12 mouse cellular contexts compared by ENCODE assay signal in the genomic region with DNA sequence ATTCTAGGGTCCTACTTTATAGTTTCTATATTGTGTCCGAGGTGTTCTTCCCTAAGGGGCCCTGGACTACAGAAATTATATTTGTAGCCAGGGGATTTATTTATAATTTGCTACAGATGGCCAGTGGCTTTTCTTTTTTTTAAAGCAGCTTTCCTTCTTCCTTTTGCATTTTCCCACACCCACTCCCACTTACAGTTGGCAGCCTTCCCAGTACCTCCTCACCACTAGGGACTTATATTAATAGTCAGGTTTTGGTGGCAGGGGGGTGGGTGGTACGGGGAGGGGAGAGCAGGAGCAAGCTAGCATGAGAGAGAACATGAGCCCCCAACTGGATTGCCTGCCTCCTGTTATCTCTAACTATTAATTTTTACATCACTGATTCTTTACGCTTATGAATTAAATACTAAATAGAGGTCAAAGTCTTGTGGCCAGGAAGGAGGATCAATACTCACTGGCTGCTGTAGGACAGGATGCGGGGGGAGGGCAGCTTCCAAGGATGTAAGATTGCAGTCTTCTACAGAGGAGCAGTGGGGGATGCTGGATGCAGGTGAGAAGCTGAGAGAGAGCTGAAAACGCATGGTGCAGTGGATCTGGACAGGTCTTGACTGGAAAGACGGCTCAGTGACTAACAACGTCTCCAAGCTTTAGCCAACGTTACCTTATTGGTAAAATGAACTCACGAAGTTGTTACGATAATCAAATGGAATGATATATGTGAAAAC.
DNase-seq lines count a peak whose midpoint lies in the region; ATAC-seq lines count a peak whose summit lies in the region.
"Had no signal": no experiment of that assay in that cellular context is flagged by ENCODE, and none has a peak within 500 bp of the region (broad histone marks: within the 10 kb centered on the region; RNA-seq: fewer than 3 reads in every experiment).

No protein-coding gene starts in this region.

- H3K27ac ChIP-seq in hindbrain, embryonic 13.5 days = 0 out of 2 replicates have a peak overlapping the region, but pooled peaks have one; percentile 10
- no peak overlapping the region for H3K27ac ChIP-seq in hindbrain, embryonic 11.5 days (ENCODE audit: low read depth, low read length)
- H3K27ac ChIP-seq in midbrain, embryonic 16.5 days (ENCODE audit: low read length) = no peak overlapping the region
- no peak overlapping the region for H3K27ac ChIP-seq in midbrain, embryonic 15.5 days
- H3K27ac ChIP-seq: midbrain, embryonic 10.5 days had no signal

- H3K4me1 ChIP-seq in hindbrain, embryonic 13.5 days (replicated peaks) = peaks cover 23% of the 10 kb centered on the region
- no peaks in the 10 kb centered on the region for H3K4me1 ChIP-seq in hindbrain, embryonic 11.5 days (replicated peaks; ENCODE audit: control insufficient read depth, insufficient read depth, low read length)
- no peaks in the 10 kb centered on the region for H3K4me1 ChIP-seq in midbrain, embryonic 16.5 days (ENCODE audit: control insufficient read depth, insufficient read depth, low read length)
- peaks cover 9% of the 10 kb centered on the region for H3K4me1 ChIP-seq in midbrain, embryonic 15.5 days
- H3K4me1 ChIP-seq: midbrain, embryonic 10.5 days had no signal

- no peak for ATAC-seq in hindbrain, embryonic 13.5 days (ENCODE audit: low FRiP score)
- ATAC-seq in hindbrain, embryonic 11.5 days (ENCODE audit: low FRiP score) = no peak
- peak; percentile 62; the same call in 1 of the 2 replicates for ATAC-seq in midbrain, embryonic 16.5 days
- no peak for ATAC-seq in midbrain, embryonic 15.5 days (replicated peaks)
- ATAC-seq: CD4-positive, CD25-positive, alpha-beta regulatory T cell, adult 4 months; intestine, postnatal 0 days had no signal

- DNase-seq in hindbrain, embryonic 11.5 days (ENCODE audit: low spot score) = no peak
- peak; percentile 23 to 68 for DNase-seq in left cerebral cortex, postnatal 25 days (ENCODE audit: low spot score in 2 of 2)
- DNase-seq in right cerebral cortex, postnatal 4 days = peak; percentile 16
- no peak for DNase-seq in gastrocnemius, postnatal 4 days (ENCODE audit: low spot score in 2 of 2)
- DNase-seq: cerebellum, postnatal 25 days; thymus, postnatal 36 days had no signal

- H3K36me3 ChIP-seq in hindbrain, embryonic 13.5 days = no peaks in the 10 kb centered on the region
- H3K36me3 ChIP-seq in hindbrain, embryonic 11.5 days (ENCODE audit: control insufficient read depth, insufficient read depth, low read length) = no peaks in the 10 kb centered on the region
- no peaks in the 10 kb centered on the region for H3K36me3 ChIP-seq in midbrain, embryonic 16.5 days (ENCODE audit: control insufficient read depth, insufficient read depth, low read length)
- no peaks in the 10 kb centered on the region for H3K36me3 ChIP-seq in midbrain, embryonic 15.5 days (replicated peaks)
- H3K36me3 ChIP-seq: midbrain, embryonic 10.5 days had no signal

- WGBS in hindbrain, embryonic 13.5 days = 73% methylated on average over 10 of the region's 10 CpGs
- WGBS in hindbrain, embryonic 11.5 days = 85% methylated on average over 10 of the region's 10 CpGs
- WGBS in midbrain, embryonic 16.5 days = 74% methylated on average over 10 of the region's 10 CpGs
- WGBS in midbrain, embryonic 15.5 days = 71% methylated on average over 10 of the region's 10 CpGs

- H3K9ac ChIP-seq in hindbrain, embryonic 13.5 days = no peak overlapping the region
- H3K9ac ChIP-seq in hindbrain, embryonic 11.5 days (ENCODE audit: low read depth, low read length) = no peak overlapping the region
- H3K9ac ChIP-seq in midbrain, embryonic 16.5 days (ENCODE audit: low read depth, low read length) = no peak overlapping the region
- no peak overlapping the region for H3K9ac ChIP-seq in midbrain, embryonic 15.5 days

- H3K9me3 ChIP-seq in hindbrain, embryonic 13.5 days = no peaks in the 10 kb centered on the region
- H3K9me3 ChIP-seq in hindbrain, embryonic 11.5 days (ENCODE audit: control insufficient read depth, low read length) = no peaks in the 10 kb centered on the region
- H3K9me3 ChIP-seq in midbrain, embryonic 16.5 days (replicated peaks; ENCODE audit: control insufficient read depth, low read length, poor library complexity, severe bottlenecking) = no peaks in the 10 kb centered on the region
- no peaks in the 10 kb centered on the region for H3K9me3 ChIP-seq in midbrain, embryonic 15.5 days
- H3K9me3 ChIP-seq: midbrain, embryonic 10.5 days had no signal

- H3K27me3 ChIP-seq in hindbrain, embryonic 13.5 days = no peaks in the 10 kb centered on the region
- no peaks in the 10 kb centered on the region for H3K27me3 ChIP-seq in hindbrain, embryonic 11.5 days (ENCODE audit: control insufficient read depth, insufficient read depth, low read length)
- no peaks in the 10 kb centered on the region for H3K27me3 ChIP-seq in midbrain, embryonic 16.5 days (ENCODE audit: control insufficient read depth, insufficient read depth, low read depth, low read length)
- no peaks in the 10 kb centered on the region for H3K27me3 ChIP-seq in midbrain, embryonic 15.5 days (replicated peaks)

- H3K4me2 ChIP-seq in hindbrain, embryonic 13.5 days = no peak overlapping the region
- H3K4me2 ChIP-seq in hindbrain, embryonic 11.5 days (replicated peaks; ENCODE audit: low read depth, low read length) = no peak overlapping the region
- no peak overlapping the region for H3K4me2 ChIP-seq in midbrain, embryonic 16.5 days (ENCODE audit: low read length)
- no peak overlapping the region for H3K4me2 ChIP-seq in midbrain, embryonic 15.5 days

- intact Hi-C loops in left cerebral cortex, postnatal 25 days (cut with DNase I) = loop anchor here (5.0 kb wide), 1 partner anchor 128 kb away; no protein-coding TSS in a partner anchor

- H3K4me3 ChIP-seq in hindbrain, embryonic 13.5 days = no peak overlapping the region
- H3K4me3 ChIP-seq in hindbrain, embryonic 11.5 days (ENCODE audit: low read depth, low read length) = no peak overlapping the region
- H3K4me3 ChIP-seq in midbrain, embryonic 16.5 days (ENCODE audit: low read depth, low read length) = no peak overlapping the region
- no peak overlapping the region for H3K4me3 ChIP-seq in midbrain, embryonic 15.5 days
- H3K4me3 ChIP-seq: midbrain, embryonic 10.5 days had no signal

Comparison
In these comparisons a context has a peak if more than half of its experiments do, and no peak if none do; other contexts are left out.
1. DNase-seq: peak in left cerebral cortex, postnatal 25 days (2 of 2) and right cerebral cortex, postnatal 4 days (single experiment); none in hindbrain, embryonic 11.5 days (single experiment) and gastrocnemius, postnatal 4 days (0 of 2).